Comparison of ENCODE assay signal across 8 mouse cellular contexts in the genomic region with DNA sequence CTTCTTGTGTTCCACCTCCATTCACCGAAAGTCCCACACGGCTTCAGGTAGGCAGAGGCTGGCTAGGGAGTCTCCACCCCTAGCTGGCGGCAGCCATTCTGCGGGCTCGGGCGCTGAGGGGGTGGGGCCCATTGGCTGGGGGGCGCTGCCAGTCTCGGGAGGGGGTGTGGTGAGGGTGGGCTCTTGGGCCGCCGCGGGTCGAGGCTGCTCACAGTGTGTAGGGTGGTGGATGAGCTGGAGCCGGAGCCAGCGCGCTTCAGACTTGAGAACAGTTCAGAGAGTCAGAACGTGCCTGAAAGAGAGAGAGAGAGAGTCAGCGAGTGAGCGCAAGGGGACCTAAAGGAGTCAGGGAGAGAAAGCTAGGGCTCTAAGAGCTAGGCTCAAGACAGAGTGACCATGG. TPM values are rescaled to one million over a fixed set of nuclear protein-coding genes. Genes with fewer than 3 reads are reported as not detected.
DNase-seq lines count a peak whose midpoint lies in the region; ATAC-seq lines count a peak whose summit lies in the region.

No protein-coding gene starts in this region.

- peak overlapping the region; percentile 46 for H3K4me3 ChIP-seq in forebrain, embryonic 15.5 days
- H3K4me3 ChIP-seq in hindbrain, embryonic 16.5 days (ENCODE audit: low read length) = peak overlapping the region; percentile 55

- peak overlapping the region; percentile 22 for H3K9ac ChIP-seq in forebrain, embryonic 15.5 days (replicated peaks)
- H3K9ac ChIP-seq in hindbrain, embryonic 16.5 days (ENCODE audit: low read depth, low read length) = peak overlapping the region; percentile 63

- H3K27me3 ChIP-seq in forebrain, embryonic 15.5 days = no peaks in the 10 kb centered on the region
- no peaks in the 10 kb centered on the region for H3K27me3 ChIP-seq in hindbrain, embryonic 16.5 days (replicated peaks; ENCODE audit: control insufficient read depth, insufficient read depth, low read length)

- ATAC-seq in forebrain, embryonic 15.5 days (replicated peaks) = peak; percentile 99
- peak; percentile 98 for ATAC-seq in hindbrain, embryonic 16.5 days
- ATAC-seq in megakaryocyte progenitor cell, adult 5-6 weeks (replicated peaks; ENCODE audit: poor library complexity) = peak; percentile 98

- peak; percentile 89 for DNase-seq in Muller cell, postnatal 12 days (ENCODE audit: inconsistent ontology term)
- peak; percentile 26 to 34 for DNase-seq in adrenal gland, postnatal 4 days (ENCODE audit: low spot score in 2 of 2)
- peak; percentile 81 for DNase-seq in left cerebral cortex, postnatal 4 days
- peak; percentile 42 for DNase-seq in right cerebral cortex, postnatal 14 days
- peak; percentile 81 for DNase-seq in yolk sac, embryonic 10.5 days (ENCODE audit: low spot score)

- peak overlapping the region; percentile 80 for H3K4me2 ChIP-seq in forebrain, embryonic 15.5 days (replicated peaks)
- H3K4me2 ChIP-seq in hindbrain, embryonic 16.5 days (ENCODE audit: low read length) = peak overlapping the region; percentile 70

- WGBS in forebrain, embryonic 15.5 days = 25% methylated on average over 18 of the region's 18 CpGs
- 19% methylated on average over 14 of the region's 18 CpGs for WGBS in hindbrain, embryonic 16.5 days

- H3K36me3 ChIP-seq in forebrain, embryonic 15.5 days = no peaks in the 10 kb centered on the region
- no peaks in the 10 kb centered on the region for H3K36me3 ChIP-seq in hindbrain, embryonic 16.5 days (ENCODE audit: control insufficient read depth, insufficient read depth, low read length)

- intact Hi-C loops in left cerebral cortex, postnatal 4 days (cut with DNase I) = no loop called here

- H3K9me3 ChIP-seq in forebrain, embryonic 15.5 days = no peaks in the 10 kb centered on the region
- no peaks in the 10 kb centered on the region for H3K9me3 ChIP-seq in hindbrain, embryonic 16.5 days (ENCODE audit: control insufficient read depth, low read length)

- H3K27ac ChIP-seq in forebrain, embryonic 15.5 days (replicated peaks) = no peak overlapping the region
- peak overlapping the region; percentile 29; the same call in 1 of the 2 replicates for H3K27ac ChIP-seq in hindbrain, embryonic 16.5 days (ENCODE audit: low read depth, low read length)

- 0 out of 2 replicates have a peak, but pooled peaks cover 3% of the 10 kb centered on the region for H3K4me1 ChIP-seq in forebrain, embryonic 15.5 days
- H3K4me1 ChIP-seq in hindbrain, embryonic 16.5 days (ENCODE audit: control insufficient read depth, insufficient read depth, low read depth, low read length) = no peaks in the 10 kb centered on the region

RNA-seq across cellular contexts. Expression of gene Dach2, which starts 0.7 kb away (rescaled TPM):
- 1 to 10 TPM; 1.8 to 2.7 TPM for total RNA-seq in adrenal gland, postnatal 4 days (2021)
- 3.7 and 4.5 TPM in 2 replicates for polyA plus RNA-seq in forebrain, embryonic 15.5 days (2015; fragmentation: Nextera tagmentation; extraction: Ambion mirVana)
- 12.0 and 13.6 TPM in 2 replicates for polyA plus RNA-seq in hindbrain, embryonic 16.5 days (2015; fragmentation: Nextera tagmentation; extraction: Ambion mirVana)
- 1 to 10 TPM; 3.7 to 4.5 TPM for total RNA-seq in left cerebral cortex, postnatal 4 days (2021)
- total RNA-seq in megakaryocyte progenitor cell, adult 5-6 weeks (2015) = 1.1 and 1.6 TPM in 2 replicates
- total RNA-seq in megakaryocyte progenitor cell, adult 5-6 weeks (2017) = 0.54 and 2.9 TPM in 2 replicates

Comparison
In these comparisons a context has a peak if more than half of its experiments do, and no peak if none do; other contexts are left out.
1. DNase-seq: peak in every context shown above with its lines; median percentile 89 in Muller cell, postnatal 12 days; 81 in left cerebral cortex, postnatal 4 days; 81 in yolk sac, embryonic 10.5 days; 42 in right cerebral cortex, postnatal 14 days; 30 in adrenal gland, postnatal 4 days.